Mouse (Mus musculus) 3T3-L1 (cell line): Measurements from ENCODE around the gene Dnlz.

Experiments used
- DNase-seq: peaks from one replicate; pipeline ENCODE4 v3.0.0-alpha.2; 2015; ENCODE audit warnings: low read depth, low spot score

Dnlz gene

DNA sequence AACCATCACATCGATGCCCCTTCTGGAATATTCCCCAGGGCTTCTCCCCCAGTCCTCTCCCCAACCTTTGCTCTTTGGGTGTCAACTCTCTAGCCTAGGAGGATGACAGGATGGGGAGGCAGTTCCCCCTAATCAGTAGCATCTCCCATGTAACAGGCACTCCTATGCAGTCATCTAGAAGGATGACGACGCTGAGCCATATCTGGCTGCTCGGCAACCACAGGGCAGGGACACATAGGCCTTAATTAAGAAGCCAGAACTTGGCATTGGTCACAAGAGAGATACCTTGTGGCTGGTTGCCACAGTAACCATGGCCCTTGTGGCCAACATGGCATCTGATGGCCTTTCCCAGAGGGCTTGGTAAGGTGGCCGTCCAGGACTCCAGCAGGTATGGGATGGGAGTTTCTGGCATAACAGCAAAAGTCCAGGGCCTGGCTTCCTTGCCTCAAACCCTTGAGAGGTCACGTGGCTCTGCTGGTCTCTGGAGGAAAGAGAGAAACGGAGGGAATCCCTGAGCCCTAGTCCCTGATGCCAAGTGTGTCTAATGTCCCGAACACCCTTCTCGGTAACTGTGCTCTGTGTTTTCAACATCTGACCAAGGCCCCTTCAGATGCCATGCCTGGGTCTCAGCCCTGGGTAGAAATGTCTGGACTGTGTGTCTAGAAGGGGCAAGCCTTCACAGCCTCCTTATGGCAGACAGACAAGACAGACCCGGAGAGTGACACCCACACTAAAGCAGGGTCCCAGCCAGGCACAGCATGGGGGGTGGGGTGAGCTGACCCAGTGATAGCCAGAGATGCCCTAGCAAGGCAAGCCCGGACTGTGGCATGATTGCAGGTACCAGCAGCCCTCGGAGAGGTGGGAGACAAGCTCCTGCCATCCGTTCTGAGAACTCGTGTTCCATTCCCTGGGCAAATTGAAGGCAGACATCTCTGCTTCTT lies 31.4 kb downstream of the Dnlz start:
- no peak for DNase-seq

GRCm38 (mm10) chr2:26319519-26320244 lies 32.2 kb downstream of the Dnlz start:
- DNase-seq = no peak

DNA sequence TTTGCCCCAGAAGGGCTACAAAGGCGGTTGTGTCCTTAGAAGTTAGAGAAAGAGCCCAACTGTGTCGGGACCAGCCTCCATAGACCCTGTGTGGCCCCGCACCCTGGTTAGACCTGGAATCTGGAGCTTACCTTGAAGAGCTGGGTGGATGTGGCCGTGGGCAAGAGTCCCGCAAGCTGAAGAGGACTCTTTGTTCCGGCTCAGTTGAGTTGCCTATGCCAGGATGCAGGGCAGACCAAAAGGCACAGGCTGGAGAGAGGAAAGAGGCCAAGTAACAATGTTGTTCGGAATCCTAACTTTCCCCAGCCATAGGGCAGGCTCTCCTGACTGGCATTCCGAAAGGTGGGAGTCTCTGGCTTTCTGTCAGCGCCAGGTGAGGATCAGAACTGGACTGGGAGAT lies 32.8 kb downstream of the Dnlz start:
- no peak for DNase-seq

- no peak for DNase-seq
Observed at GRCm38 (mm10) chr2:26317991-26318672, 33.8 kb downstream of the Dnlz start.

DNA sequence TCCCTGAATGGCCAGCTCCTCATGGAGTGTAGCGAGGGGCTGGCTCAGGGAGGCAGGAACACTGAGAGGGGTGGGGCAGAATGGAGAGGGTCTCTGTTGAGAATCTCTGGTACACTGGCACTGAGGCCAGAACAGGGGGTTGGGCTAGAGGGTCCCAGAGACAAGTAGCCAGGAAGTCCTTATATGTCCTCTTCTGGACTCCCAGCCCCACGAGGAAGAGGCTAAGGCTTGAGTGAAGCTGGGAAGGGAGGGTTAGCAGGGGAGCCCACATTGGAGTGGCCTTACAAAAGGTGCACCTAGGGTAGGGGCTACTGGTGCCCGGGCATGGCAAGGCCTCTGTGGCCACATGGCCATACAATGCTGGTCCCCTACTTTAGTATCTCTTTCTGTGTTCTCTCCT lies 34.5 kb downstream of the Dnlz start:
- DNase-seq = no peak

DNA sequence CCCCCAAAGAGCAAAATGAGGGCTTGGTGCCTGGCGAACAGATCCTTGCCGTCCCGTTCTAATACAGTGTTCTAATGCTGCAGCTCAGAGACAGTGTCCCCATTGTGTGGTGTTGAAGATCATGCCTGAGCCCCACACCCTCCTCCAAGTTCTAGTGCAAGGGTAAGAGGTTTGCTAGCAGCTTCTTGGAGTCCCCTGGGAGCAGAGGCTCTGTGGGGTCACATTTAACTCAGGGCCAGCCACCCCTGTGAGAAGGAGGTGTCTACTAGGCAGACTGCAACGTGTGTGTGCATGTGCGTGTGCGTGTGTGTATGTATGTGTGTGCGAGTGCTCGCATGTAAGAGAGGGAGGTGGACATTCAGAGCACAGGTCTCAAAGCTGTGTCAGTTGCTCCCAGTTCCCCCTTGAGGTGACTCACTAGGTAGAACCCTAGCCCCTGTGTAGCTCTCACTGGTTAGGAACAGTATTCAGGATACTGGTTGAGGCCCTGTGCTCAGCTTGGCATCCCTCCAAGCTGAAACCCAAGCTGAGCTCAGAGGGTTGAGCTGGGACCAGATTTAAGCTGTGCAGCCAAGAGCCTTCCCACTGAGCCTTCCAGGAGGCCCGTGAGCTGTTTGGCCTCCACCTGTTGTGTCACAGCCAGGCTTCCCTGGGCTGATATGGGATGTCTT lies 35.2 kb downstream of the Dnlz start:
- peak; percentile 76 for DNase-seq

DNA sequence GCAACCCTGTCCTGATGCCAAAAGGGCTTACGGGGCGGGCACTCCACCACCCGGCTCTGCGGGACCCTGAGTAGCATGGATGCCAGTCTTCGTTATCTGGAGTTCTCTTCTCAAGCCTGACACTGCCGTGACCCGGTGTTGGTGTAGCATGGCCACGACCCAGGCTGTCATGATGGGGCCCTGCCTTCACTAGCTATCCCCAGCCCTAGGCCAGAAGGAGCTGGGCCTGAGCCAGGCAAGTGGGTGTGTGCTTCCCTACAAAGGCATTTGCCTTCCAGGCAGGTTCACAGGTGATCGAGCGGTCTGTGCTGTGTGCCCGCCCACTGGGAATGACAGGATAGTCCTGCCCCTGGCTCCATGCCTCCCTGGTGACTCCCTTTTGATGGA lies 36.0 kb downstream of the Dnlz start:
- peak; percentile 66 for DNase-seq

DNA sequence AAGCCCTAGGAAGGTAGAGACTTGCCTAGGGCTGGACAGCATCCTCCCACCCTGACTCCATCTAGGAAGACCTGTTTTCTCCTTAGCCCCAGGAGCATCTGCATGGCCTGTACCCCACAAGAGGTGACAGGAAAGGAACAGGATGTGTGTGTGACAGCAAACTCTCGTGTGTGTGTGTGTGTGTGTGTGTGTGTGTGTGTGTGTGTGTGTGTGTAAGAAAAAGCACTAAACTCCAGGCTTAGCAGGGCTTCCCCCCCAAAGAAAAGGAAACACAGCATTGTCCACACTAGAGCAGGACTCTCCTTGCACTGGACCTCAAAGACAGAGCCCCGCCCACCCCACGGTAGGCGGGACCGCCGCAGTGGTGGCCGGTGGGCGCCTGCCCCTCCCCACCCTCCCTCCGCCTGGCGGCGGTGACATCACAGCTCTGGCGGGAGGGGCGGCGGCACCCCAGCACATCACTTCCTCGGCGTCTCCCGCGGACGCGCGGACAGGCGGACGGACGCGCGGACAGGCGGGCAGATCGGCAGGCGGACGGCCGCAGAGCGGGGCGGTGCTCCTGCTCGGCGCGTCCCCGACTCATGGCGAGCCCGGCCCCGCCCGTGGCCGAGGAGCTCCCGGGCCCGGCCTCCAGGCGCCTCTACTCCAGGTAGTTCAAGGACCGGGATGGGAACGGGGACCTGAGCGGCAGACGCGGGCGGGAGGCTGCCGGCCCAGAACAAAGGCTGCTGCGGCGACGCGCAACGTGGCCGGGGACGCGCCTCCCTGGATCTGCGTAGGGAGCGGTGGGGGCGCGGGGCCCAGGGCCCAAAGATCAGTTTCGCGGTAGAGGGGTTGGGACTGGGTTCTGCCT lies 36.6 kb downstream of the Dnlz start, which contains the start of gene Gpsm1:
Gene Gpsm1 (plus strand): TSS at position 444 of the 853 bp plus-strand sequence.
- peak; percentile 69 for DNase-seq

GRCm38 (mm10) chr2:26314281-26315071 lies 37.4 kb downstream of the Dnlz start:
- DNase-seq = peak; percentile 76

DNA sequence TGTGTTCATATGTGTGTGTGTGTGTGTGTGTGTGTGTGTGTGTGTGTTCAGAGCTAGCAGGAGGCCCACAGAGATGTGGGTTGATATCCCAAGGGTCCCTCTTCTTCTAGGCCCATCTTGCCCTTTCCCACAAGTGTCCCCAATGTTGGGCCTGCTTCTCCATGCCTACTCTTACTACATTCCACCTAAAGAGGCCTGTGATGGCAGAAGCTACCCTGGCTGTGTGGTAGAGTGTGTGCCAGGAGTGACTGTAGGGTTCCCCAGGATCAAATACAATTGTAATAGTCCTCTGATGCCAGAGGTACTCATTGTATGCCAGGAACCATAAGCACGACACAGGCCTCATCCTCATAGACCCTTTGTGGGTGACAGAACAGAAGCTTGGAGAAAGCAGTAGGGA lies 38.5 kb downstream of the Dnlz start:
- no peak for DNase-seq

DNA sequence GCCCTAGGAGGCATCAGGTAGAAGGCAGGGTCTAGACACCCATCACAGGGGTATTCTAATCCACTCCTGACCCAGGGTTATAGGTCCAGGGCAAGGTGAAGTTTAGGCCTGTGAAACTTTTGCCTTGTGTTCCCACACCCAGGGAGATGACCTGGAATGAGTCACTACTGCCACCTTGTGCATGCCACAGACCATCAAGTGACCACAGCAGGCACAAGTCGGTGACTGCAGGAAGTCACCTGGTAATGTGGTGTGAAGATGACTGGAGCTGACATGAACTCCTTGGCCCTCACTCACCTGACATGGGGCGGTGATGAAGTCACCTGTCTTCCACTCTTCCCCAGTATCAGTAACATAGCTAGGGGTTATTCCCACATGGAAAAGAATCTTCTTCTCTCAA lies 39.1 kb downstream of the Dnlz start:
- DNase-seq = no peak

DNA sequence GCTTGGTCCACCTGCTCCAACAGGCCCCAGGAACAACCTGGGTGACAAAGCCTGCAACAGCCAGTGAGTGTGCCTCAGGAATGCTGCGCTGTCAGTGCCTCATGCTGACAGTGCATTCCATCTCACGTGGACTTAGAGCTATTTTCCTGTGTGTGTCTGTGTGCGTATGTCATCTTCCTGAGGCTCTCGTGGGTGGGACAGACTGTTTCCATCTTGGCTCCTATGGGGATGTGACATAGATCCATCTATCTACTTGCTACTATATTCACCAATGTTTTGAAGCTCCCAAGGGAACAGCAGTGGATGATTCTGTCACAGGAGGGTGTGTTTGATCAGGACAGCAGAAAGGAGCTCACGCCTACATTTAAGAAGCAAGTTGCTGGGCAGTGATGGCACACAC lies 40.0 kb downstream of the Dnlz start:
- no peak for DNase-seq

GRCm38 (mm10) chr2:26309739-26310138 lies 42.2 kb downstream of the Dnlz start:
- DNase-seq = peak; percentile 62

DNA sequence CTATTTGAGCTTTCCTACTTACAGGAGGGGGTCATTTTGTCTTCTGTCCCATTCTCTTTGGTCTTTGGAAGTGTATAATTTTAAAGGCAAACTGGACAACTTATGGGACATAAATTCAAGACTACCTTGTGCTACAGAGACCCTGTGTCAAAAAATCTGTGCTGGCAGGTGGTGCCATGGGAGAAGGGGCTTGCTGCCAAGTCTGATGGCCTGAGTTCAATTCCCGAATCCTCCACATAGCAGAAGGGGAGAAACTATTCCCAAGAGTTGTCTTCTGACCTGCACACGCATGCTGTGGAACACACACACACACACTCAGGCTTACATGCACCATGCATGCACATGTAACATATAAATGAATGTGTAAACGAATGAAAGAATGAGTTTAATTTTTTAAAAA lies 45.2 kb downstream of the Dnlz start:
- DNase-seq = no peak

- no peak for DNase-seq
Observed at GRCm38 (mm10) chr2:26305555-26305954, 46.4 kb downstream of the Dnlz start.

DNA sequence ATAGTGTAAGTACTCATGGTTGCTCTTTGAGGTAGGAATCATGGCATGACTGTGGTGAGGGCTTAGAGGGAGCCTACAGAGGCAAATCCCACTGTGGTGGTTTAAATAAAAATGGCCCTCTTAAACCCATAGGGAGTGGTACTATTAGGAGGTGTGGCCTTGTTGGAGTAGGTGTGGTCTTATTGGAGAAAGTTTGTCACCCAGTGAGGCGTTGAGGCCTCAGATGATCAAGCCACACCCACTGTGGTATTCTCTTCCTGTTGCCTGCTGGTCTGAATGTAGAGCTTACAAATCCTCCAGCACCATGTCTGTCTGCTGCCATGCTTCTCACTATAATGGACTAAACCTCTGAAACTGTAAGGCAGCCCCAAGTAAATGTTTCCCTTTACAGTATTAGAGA lies 47.2 kb downstream of the Dnlz start:
- DNase-seq = no peak

GRCm38 (mm10) chr2:26302005-26302503 lies 49.9 kb downstream of the Dnlz start:
- no peak for DNase-seq

DNA sequence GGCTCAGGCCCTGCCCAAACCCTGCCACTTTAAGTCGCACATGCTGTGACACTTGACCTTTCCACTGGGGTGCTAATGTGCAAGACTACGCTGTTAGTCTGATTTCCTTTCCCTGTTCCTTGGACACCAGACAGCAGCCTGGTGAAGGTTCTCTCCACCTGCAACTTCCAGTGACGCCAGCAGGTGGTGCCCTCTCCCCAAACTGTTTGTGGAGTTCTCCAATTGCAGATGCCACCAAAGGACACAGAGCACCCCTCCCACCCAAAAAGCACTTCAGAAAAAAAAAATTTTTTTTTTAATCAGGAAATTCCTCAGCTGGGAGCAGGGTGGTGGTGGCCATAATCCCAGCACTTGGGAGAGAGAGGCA lies 51.1 kb downstream of the Dnlz start:
- DNase-seq = peak; percentile 87

GRCm38 (mm10) chr2:26300161-26300807 lies 51.6 kb downstream of the Dnlz start:
- DNase-seq = no peak
